Mouse (Mus musculus) MEL (cell line): ENCODE data around the gene Vgll4. TPM values are rescaled to one million over a fixed set of nuclear protein-coding genes. Genes with fewer than 3 reads are reported as not detected.

ENCODE experiments used
- DNase-seq: peaks from one replicate; pipeline ENCODE4 v3.0.0; 2011; ENCODE audit warnings: low read depth, low spot score
- H3K27ac ChIP-seq: 2 replicates; pipeline ENCODE4 v1.5.1; 2012; ENCODE audit warnings: low read depth, mild to moderate bottlenecking, control low read depth, low read length, moderate library complexity; ENCODE audit not compliant: control insufficient read depth
- H3K27me3 ChIP-seq, 2 experiments: fragments of 150-350 bp in 1 of 2; sonication (generic) in 1 of 2; 2 replicates each; pipeline ENCODE4 v1.6.1; 2012; ENCODE audit warnings: low read length in 2 of 2, mild to moderate bottlenecking in 2 of 2, improper control_type of control experiment in 1 of 2, moderate library complexity in 1 of 2; ENCODE audit not compliant: insufficient read depth in 2 of 2, control insufficient read depth in 1 of 2
- H3K36me3 ChIP-seq, 2 experiments: 2 replicates each; pipeline ENCODE4 v1.6.1; 2012 to 2014; ENCODE audit warnings: low read length in 2 of 2, improper control_type of control experiment in 1 of 2, inconsistent platforms in 1 of 2, mild to moderate bottlenecking in 1 of 2; ENCODE audit not compliant: insufficient read depth in 2 of 2, control insufficient read depth in 1 of 2
- H3K4me1 ChIP-seq, 2 experiments: fragments of 150-350 bp in 1 of 2; sonication (generic) in 1 of 2; 2 replicates each; pipeline ENCODE4 v1.6.1; 2012; ENCODE audit warnings: low read length in 2 of 2, improper control_type of control experiment in 1 of 2, mild to moderate bottlenecking in 1 of 2; ENCODE audit not compliant: insufficient read depth in 2 of 2, control insufficient read depth in 1 of 2
- H3K4me3 ChIP-seq, 2 experiments: fragments of 150-350 bp in 1 of 2; sonication (generic) in 1 of 2; 2 replicates each; pipeline ENCODE4 v1.5.1; 2012; ENCODE audit warnings: low read depth in 2 of 2, low read length in 2 of 2, mild to moderate bottlenecking in 2 of 2, moderate library complexity in 2 of 2, control low read depth in 1 of 2, improper control_type of control experiment in 1 of 2; ENCODE audit not compliant: control insufficient read depth in 1 of 2, insufficient read depth in 1 of 2
- H3K79me2 ChIP-seq: 2 replicates; pipeline ENCODE4 v1.6.1; 2012; ENCODE audit warnings: mild to moderate bottlenecking, low read length, moderate library complexity; ENCODE audit not compliant: control insufficient read depth, poor library complexity, insufficient read depth
- H3K9ac ChIP-seq: 2 replicates; pipeline ENCODE4 v1.6.1; 2012; ENCODE audit warnings: low read depth, mild to moderate bottlenecking, control low read depth, low read length, moderate library complexity; ENCODE audit not compliant: control insufficient read depth, poor library complexity, severe bottlenecking
- H3K9me3 ChIP-seq: fragments of 150-350 bp; sonication (generic); replicated peaks from 2 replicates; pipeline ENCODE4 v1.6.1; 2012; ENCODE audit warnings: mild to moderate bottlenecking, low read length, improper control_type of control experiment, moderate library complexity; ENCODE audit not compliant: insufficient read depth
- BHLHE40 ChIP-seq: IDR thresholded peaks from 2 replicates; pipeline ENCODE4 v1.6.1; 2012; ENCODE audit warnings: low read depth, mild to moderate bottlenecking, inconsistent platforms, low read length, improper control_type of control experiment, borderline replicate concordance
- ELF1 ChIP-seq: IDR thresholded peaks from 2 replicates; pipeline ENCODE4 v1.6.1; 2014; ENCODE audit warnings: low read depth, mild to moderate bottlenecking, inconsistent platforms, low read length, improper control_type of control experiment, moderate library complexity
- GABPA ChIP-seq: IDR thresholded peaks from 2 replicates; pipeline ENCODE4 v1.6.1; 2012; ENCODE audit warnings: low read depth, mild to moderate bottlenecking, inconsistent platforms, low read length, improper control_type of control experiment, moderate library complexity
- GATA1 ChIP-seq: IDR thresholded peaks from 2 replicates; pipeline ENCODE4 v1.6.1; 2011; ENCODE audit warnings: low read depth, low read length, improper control_type of control experiment
- HCFC1 ChIP-seq: IDR thresholded peaks from 2 replicates; pipeline ENCODE4 v1.6.1; 2012; ENCODE audit warnings: low read depth, mild to moderate bottlenecking, inconsistent platforms, low read length, improper control_type of control experiment, moderate library complexity
- MAFK ChIP-seq: IDR thresholded peaks from 2 replicates; pipeline ENCODE4 v1.6.1; 2011; ENCODE audit warnings: low read depth, mild to moderate bottlenecking, low read length, improper control_type of control experiment, borderline replicate concordance
- MAX ChIP-seq: IDR thresholded peaks from 2 replicates; pipeline ENCODE4 v1.6.1; 2011; ENCODE audit warnings: low read length, improper control_type of control experiment
- MAZ ChIP-seq: IDR thresholded peaks from 2 replicates; pipeline ENCODE4 v1.6.1; 2012; ENCODE audit warnings: low read depth, mild to moderate bottlenecking, inconsistent platforms, low read length, improper control_type of control experiment
- MXI1 ChIP-seq: IDR thresholded peaks from 2 replicates; pipeline ENCODE4 v1.6.1; 2011; ENCODE audit warnings: mild to moderate bottlenecking, low read depth, low read length, improper control_type of control experiment
- NELFE ChIP-seq: IDR thresholded peaks from 2 replicates; pipeline ENCODE4 v1.6.1; 2011; ENCODE audit warnings: low read depth, low read length, improper control_type of control experiment
- NRF1 ChIP-seq: IDR thresholded peaks from 2 replicates; pipeline ENCODE4 v1.6.1; 2014; ENCODE audit warnings: low read depth, mild to moderate bottlenecking, inconsistent platforms, low read length, improper control_type of control experiment, moderate library complexity; ENCODE audit not compliant: poor library complexity, insufficient read depth, severe bottlenecking
- POLR2A ChIP-seq, 2 experiments: IDR thresholded peaks; 2 replicates each; pipeline ENCODE4 v1.6.1; 2011 to 2012; ENCODE audit warnings: low read length in 2 of 2, mild to moderate bottlenecking in 2 of 2, control low read depth in 1 of 2, improper control_type of control experiment in 1 of 2, low read depth in 1 of 2, moderate library complexity in 1 of 2; ENCODE audit not compliant: control insufficient read depth in 1 of 2, insufficient read depth in 1 of 2, poor library complexity in 1 of 2
- POLR2AphosphoS5 ChIP-seq: IDR thresholded peaks from 2 replicates; pipeline ENCODE4 v1.6.1; 2012; ENCODE audit warnings: low read depth, borderline replicate concordance, mild to moderate bottlenecking, inconsistent platforms, low read length, moderate library complexity, mixed read lengths
- RAD21 ChIP-seq: IDR thresholded peaks from 2 replicates; pipeline ENCODE4 v1.6.1; 2011; ENCODE audit warnings: mild to moderate bottlenecking, low read depth, low read length, improper control_type of control experiment
- SIN3A ChIP-seq: IDR thresholded peaks from 2 replicates; pipeline ENCODE4 v1.6.1; 2012; ENCODE audit warnings: low read length, improper control_type of control experiment, inconsistent platforms
- UBTF ChIP-seq: IDR thresholded peaks from 2 replicates; pipeline ENCODE4 v1.6.1; 2012; ENCODE audit warnings: low read depth, mild to moderate bottlenecking, inconsistent platforms, low read length, improper control_type of control experiment, moderate library complexity, borderline replicate concordance; ENCODE audit not compliant: insufficient read depth
- USF1 ChIP-seq: IDR thresholded peaks from 2 replicates; pipeline ENCODE4 v1.6.1; 2014; ENCODE audit warnings: low read depth, mild to moderate bottlenecking, inconsistent platforms, low read length, improper control_type of control experiment, moderate library complexity
- USF2 ChIP-seq, 2 experiments: IDR thresholded peaks; 2 replicates each; pipeline ENCODE4 v1.6.1; 2011 to 2012; ENCODE audit warnings: improper control_type of control experiment in 2 of 2, low read length in 2 of 2, borderline replicate concordance in 1 of 2, inconsistent platforms in 1 of 2, low read depth in 1 of 2, mild to moderate bottlenecking in 1 of 2; ENCODE audit not compliant: insufficient read depth in 1 of 2
- ZKSCAN1 ChIP-seq: IDR thresholded peaks from 2 replicates; pipeline ENCODE4 v1.6.1; 2012; ENCODE audit warnings: low read depth, mild to moderate bottlenecking, inconsistent platforms, low read length, improper control_type of control experiment, moderate library complexity
- ZNF384 ChIP-seq: IDR thresholded peaks from 2 replicates; pipeline ENCODE4 v1.6.1; 2012; ENCODE audit warnings: low read depth, mild to moderate bottlenecking, inconsistent platforms, low read length, improper control_type of control experiment
- polyA plus RNA-seq, 2 experiments: library from polyadenylated mRNA; stranded (reverse) in 1 of 2; unstranded in 1 of 2; fragments of >175 nt in 1 of 2; fragments of >200 nt in 1 of 2; gene quantifications; 2 replicates each; pipeline versions ENCODE4 v1.2.1 to v1.2.4; 2012; ENCODE audit warnings: low replicate concordance in 2 of 2, low read depth in 1 of 2; ENCODE audit not compliant: insufficient read length in 2 of 2, insufficient read depth in 1 of 2, missing spikeins in 1 of 2
- total RNA-seq: library from RNA; depleted of rRNA; stranded (reverse); fragments of 300-350 nt; gene quantifications from 2 replicates; pipeline ENCODE4 v1.2.3, GENCODE M21; 2012; rRNA removed

Vgll4 gene
- total RNA-seq (17.5 and 18.1 TPM in 2 replicates), polyA plus RNA-seq (10 to 100 TPM in 1 of 2 experiments, not detected in 1; 21.5 TPM)

DNA sequence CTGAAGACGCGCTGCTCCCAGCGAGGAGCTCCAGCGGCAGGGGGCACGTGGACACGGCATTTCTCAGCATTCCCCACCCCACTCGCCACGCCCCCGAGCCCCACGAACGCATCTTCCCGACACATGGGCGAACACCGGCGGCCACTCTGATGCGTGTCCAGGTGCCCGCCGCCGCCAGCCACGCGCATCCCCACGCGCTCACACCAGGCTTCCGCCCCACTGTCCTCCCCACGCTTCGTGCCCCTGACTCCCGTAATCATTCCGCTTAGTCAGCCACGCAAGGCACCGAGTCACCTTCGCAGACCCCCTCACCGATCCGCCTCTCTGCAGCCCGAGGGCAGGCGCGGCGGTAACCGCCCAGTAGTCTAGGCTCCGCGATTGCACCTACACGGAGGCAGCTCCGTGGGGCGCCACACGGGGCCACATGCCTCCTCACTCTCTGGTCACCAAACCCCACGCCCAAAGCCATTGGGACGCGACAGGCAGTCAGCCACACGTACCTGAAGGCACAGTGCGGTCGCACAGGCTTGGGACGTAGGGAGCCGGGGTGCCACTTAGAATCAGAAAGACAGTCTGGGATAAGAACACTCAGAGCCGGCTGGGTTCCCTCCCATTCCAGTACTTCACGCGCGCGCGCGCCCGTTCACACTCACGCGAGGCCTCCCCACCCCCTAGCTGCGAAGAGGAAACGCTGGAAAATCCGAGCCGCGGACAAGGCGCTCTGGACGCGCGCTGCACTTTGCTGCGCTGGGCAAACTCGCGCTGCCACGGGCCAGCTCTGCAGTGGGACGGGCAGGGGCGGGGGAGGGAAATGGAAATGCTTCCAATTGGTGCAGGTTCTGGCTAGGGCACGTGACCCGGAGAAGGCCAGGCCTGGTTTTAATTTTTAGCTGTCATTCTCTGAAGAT, at the start of gene Vgll4:
Vgll4 (minus strand) TSS at position 782 of the 908 bp plus-strand sequence.
- no peak within 1 kb of the TSS for H3K27ac ChIP-seq
- H3K4me3 ChIP-seq: peak within 1 kb of the TSS; percentile 80 to 96
- no peaks in the 10 kb centered on the region; the same call in 1 of the 2 replicates for H3K79me2 ChIP-seq
- DNase-seq: peak; percentile 85
- H3K27me3 ChIP-seq: no peaks in the 10 kb centered on the region
- H3K4me1 ChIP-seq: peaks cover 14 to 25% of the 10 kb centered on the region in 2 experiments; a peak in 3 of 4 replicates
- no peaks in the 10 kb centered on the region for H3K9me3 ChIP-seq
- peak within 1 kb of the TSS; percentile 67 for H3K9ac ChIP-seq
- H3K36me3 ChIP-seq: peaks cover 0 to 31% of the 10 kb centered on the region in 2 experiments; a peak in 2 of 4 replicates
- TF ChIP-seq USF1 (peak; percentile 97), RAD21 (no peak), MAZ (0 out of 2 replicates have a peak, but pooled peaks have one; percentile 23), POLR2AphosphoS5 (no peak), UBTF (no peak), BHLHE40 (peak; percentile 80), USF2 (IDR thresholded peaks at IDR 0.05; ENCODE audit: borderline replicate concordance in 1 of 2, insufficient read depth in 1 of 2, low read depth in 1 of 2, low read length in 2 of 2) (peak; percentile 46 to 85; a peak in 3 of 4 replicates), NRF1 (peak; percentile 46; the same call in 1 of the 2 replicates), ZNF384 (no peak), MXI1 (peak; percentile 33; the same call in 1 of the 2 replicates), MAX (peak; percentile 84), POLR2A (IDR thresholded peaks at IDR 0.05; ENCODE audit: control insufficient read depth in 1 of 2, insufficient read depth in 1 of 2, low read depth in 1 of 2, low read length in 2 of 2, poor library complexity in 1 of 2) (peak in 1 of 2 experiments; percentile 18; a peak in 2 of 4 replicates), SIN3A (peak; percentile 39; the same call in 1 of the 2 replicates)

GRCm38 (mm10) chr6:115015461-115015860, 45.7 kb upstream of the Vgll4 start:
- no peaks in the 10 kb centered on the region for H3K79me2 ChIP-seq
- no peaks in the 10 kb centered on the region for H3K4me1 ChIP-seq
- no peak for DNase-seq
- no peak overlapping the region for H3K4me3 ChIP-seq
- peaks cover 0 to 4% of the 10 kb centered on the region in 2 experiments; a peak in 2 of 4 replicates for H3K36me3 ChIP-seq
- H3K9me3 ChIP-seq: no peaks in the 10 kb centered on the region
- no peaks in the 10 kb centered on the region for H3K27me3 ChIP-seq
- no peak overlapping the region for H3K9ac ChIP-seq
- H3K27ac ChIP-seq: no peak overlapping the region
- no peak for TF ChIP-seq ZKSCAN1
- TF ChIP-seq UBTF: no peak
- TF ChIP-seq HCFC1: no peak
- no peak for TF ChIP-seq NELFE
- TF ChIP-seq ELF1: no peak
- no peak for TF ChIP-seq GATA1
- no peak for TF ChIP-seq POLR2AphosphoS5
- no peak for TF ChIP-seq GABPA
- TF ChIP-seq USF2 (IDR thresholded peaks at IDR 0.05; ENCODE audit: borderline replicate concordance in 1 of 2, insufficient read depth in 1 of 2, low read depth in 1 of 2, low read length in 2 of 2): no peak
- TF ChIP-seq MAFK: no peak
- TF ChIP-seq RAD21: no peak
